Mouse (Mus musculus): ENCODE data around the gene Fxyd6.

Gene Fxyd6

GRCm38 (mm10) chr9:45412287-45412686, 42.3 kb downstream of the Fxyd6 start:
- DNase-seq (ENCODE audit: low read depth): peak; percentile 75

DNA sequence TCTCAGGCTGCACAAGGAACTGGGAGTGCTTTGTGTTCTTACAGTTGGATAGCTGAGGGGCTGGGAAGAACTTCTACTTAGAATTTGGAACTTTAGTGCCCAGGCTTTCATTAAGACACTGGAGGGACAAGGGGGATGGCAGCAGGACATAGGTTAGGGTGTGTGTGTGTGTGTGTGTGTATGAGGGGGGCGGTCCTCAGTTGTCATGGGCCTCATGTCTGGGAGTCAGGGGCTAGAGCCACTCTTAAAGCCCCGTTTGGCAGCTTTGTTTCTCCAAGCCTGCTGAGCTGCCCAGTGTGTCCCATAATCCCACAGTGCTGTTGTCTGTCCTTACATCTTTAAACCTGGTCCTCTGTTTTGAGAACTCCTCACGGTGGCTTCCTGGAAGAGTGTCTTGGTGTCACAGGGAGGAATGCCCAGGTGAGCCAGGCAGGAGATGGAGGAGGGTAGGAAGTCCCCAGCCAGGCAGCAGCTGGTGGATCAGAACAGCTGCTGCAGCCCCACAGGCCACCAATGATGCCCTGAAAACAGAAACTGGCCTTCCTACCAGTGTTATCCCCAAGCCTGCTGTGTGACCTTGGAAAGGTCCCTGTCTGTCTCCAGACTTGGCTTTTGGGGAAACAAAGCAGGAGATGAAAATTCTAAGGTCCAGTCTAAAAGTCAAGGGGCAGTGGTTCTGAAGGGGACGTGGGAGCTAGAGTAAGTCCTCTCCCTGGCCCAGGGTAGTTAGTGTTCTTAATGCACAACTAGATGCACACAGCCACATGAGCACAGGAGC, 42.9 kb downstream of the Fxyd6 start:
- DNase-seq (ENCODE audit: low read depth): no peak

DNA sequence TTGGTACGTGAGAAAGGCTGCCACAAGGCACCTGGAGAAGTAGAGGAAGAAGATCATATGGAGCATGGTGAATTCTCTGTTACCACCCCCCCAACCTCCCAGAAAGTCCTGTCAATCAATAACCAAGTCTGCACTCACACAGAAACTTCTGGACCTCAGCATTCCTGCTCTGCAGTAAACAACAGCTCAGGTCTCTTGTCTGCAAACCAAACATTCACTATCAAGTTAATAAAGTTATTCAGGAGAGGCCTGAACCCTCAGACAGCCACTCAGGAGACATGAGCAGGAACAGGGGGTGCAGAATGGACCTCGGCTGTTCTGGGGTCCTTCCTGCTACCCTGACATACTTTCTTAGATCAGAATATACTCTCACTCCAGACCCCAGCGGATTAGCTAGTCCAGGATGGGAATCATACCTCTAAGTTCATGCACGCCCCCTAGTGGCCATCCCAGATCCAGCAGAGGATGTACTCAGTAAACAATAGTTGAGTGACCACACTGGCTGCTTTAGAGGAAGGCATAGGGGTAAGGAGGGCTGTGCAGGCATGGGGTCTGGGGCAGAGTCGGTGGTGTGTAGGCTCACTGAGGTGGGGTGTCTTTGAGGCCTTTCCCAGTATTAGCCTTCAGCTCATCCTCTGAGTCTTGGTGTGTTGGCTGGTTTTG, 43.6 kb downstream of the Fxyd6 start:
- peak; percentile 35 for DNase-seq (ENCODE audit: low read depth)

DNA sequence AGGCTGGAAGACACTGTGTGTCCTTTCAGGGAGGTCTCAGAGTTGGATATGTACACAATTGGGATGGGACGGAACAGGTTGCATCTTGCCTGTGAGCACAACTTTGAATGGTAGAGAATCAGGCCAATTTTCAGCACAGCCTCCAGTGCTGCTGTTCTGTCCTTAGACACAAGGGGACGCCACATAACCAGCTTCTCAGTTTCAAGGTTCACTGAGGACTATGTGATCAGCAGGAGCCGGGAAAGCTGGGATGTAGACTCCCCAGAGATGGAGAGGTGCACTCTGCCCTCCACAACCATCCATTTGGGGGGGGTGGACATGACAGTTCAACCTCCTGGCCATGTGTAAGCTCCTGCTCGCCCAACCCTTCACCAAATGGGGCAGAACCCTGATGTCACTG, 45.9 kb downstream of the Fxyd6 start:
- DNase-seq (ENCODE audit: low read depth): peak; percentile 29

- peak; percentile 68 for DNase-seq (ENCODE audit: low read depth)
Measured at GRCm38 (mm10) chr9:45417245-45417644, 47.3 kb downstream of the Fxyd6 start.

DNA sequence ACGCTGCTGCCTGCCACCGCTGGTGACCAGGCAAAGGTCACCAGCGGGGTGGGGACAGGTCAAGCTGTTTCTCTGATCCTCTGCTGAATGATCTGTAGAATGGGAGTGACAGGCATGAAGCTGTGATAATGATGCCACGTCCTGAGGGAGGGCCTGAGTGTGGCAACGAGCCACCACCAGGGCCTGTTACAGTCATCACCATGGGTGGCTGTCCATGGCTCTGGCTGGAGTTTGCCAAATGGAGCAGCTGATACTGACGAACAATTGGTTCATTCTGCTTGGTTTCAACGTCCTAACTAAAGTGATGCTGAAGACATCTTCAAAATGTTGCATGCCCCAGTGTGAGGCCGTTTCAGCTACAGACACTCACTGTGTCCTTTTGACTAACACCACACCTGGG, 48.3 kb downstream of the Fxyd6 start:
- DNase-seq (ENCODE audit: low read depth): no peak

GRCm38 (mm10) chr9:45421209-45421608, 51.2 kb downstream of the Fxyd6 start:
- DNase-seq (ENCODE audit: low read depth): peak; percentile 23

- DNase-seq (ENCODE audit: low read depth): no peak
Measured at GRCm38 (mm10) chr9:45422761-45423298, 52.8 kb downstream of the Fxyd6 start.

DNA sequence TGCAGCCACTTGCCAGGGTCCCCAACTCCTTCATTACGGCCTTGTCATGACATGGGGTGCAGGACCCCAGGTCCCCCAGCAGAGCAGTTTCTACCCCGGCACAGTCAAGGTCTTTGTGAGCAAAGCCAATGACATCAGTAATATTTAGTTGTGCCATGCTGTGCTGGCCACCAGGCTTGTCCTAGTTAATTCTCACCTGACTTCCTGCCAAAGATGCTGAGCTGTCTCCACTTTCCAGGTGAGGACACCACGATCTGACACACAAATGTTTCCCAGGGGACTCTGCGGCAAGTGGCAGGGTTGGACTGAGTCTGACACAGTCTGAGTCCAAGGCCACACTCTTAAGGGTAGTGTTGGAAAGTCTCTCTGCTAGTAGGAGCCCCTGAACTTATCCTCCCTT, 56.5 kb downstream of the Fxyd6 start, which contains the start of gene Dscaml1:
TSS of gene Dscaml1 (plus strand) at position 173 of the 400 bp plus-strand sequence.
- DNase-seq (ENCODE audit: low read depth): no peak

DNA sequence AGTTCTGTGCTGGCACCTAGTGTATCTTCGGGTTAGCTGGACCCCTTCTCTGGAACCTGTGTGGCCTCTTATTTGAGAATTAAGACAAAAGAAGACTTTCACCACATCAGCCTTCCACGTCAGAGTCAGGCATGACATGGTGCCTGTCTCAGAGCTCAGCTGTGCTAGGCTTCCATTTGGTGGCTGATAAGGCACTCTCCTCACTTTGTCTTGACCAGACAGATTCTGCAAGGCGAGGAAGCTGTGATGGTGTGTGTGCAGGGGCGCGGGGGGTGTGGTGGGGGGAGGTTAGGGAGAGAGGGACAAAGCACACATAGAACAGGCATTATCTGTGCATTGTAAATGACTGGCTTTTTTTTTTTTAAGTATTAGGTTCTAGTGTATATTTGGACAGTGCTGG, 59.4 kb downstream of the Fxyd6 start:
- no peak for DNase-seq (ENCODE audit: low read depth)

DNA sequence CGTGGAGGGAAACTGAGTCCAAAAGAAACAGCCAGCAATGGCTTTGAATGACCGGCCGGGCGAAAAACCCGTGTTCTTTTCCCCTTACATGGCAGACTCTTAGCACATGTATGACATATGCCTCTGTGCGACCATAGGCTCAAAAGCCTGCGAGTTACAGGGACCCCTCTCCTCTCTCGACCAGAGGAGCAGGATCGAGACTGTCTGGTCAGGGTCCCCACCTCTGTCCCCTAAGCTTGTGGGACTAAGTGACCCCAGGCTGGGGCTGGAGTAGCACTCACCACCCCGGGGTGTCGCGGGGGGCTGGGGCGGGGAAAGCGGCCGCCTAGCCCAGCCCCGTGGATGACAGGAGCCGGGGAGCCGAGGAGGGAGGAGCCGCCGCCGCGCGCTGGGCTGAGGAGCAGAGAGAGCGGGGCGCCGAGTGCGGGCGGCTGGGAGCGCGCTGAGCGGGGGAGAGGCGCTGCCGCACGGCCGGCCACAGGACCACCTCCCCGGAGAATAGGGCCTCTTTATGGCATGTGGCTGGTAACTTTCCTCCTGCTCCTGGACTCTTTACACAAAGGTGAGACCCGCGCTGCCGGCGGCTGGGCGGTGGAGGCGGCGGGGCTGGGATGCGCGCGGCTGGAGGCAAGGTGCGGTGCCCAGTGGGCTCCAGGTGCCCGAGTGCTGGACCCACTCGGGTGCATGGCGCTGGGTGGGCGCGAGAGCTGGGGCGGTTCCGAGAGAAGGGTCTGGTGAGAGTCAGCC, 60.1 kb downstream of the Fxyd6 start:
- no peak for DNase-seq (ENCODE audit: low read depth)

DNA sequence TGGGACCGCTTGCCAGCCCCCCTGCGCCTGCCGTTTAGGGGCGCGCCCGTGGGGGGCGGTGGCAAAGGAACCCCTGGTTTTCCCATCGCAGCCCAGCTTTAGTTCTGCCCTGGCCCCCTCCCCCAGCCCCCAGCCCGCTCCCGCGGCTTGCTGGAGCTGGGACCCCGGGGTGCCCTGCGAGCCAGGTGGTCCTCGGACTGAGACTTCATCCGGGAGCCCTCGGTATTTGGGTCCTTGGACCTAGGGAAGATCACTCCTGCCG, 60.6 kb downstream of the Fxyd6 start:
- no peak for DNase-seq (ENCODE audit: low read depth)

DNA sequence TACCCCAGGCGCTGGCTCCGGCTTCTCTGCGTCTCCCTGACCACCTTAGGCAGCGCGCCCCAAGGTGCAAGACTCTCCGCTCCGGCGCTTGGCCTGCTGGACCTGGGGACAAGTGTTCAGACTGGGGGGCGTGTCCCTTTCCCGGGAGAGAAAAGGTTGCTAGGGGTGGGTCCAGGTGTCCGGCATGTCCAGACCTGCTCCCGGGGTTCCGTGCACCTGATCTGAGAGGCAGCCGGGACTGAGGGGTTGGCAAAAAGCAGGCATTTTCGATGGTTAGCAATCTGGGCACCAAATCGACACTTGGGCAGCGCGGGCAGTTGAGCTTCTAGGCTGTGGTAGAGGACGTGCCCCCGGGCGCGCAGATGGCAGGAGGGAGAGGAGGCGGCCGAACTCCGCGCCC, 61.2 kb downstream of the Fxyd6 start:
- no peak for DNase-seq (ENCODE audit: low read depth)

GRCm38 (mm10) chr9:45432639-45433038, 62.7 kb downstream of the Fxyd6 start:
- DNase-seq (ENCODE audit: low read depth): no peak

- DNase-seq (ENCODE audit: low read depth): no peak
Measured at GRCm38 (mm10) chr9:45433119-45433518, 63.1 kb downstream of the Fxyd6 start.

- no peak for DNase-seq (ENCODE audit: low read depth)
Measured at GRCm38 (mm10) chr9:45434171-45434570, 64.2 kb downstream of the Fxyd6 start.

GRCm38 (mm10) chr9:45439025-45439424, 69.0 kb downstream of the Fxyd6 start:
- no peak for DNase-seq (ENCODE audit: low read depth)

- DNase-seq (ENCODE audit: low read depth): peak; percentile 15
Measured at GRCm38 (mm10) chr9:45440083-45440784, 70.2 kb downstream of the Fxyd6 start.

DNA sequence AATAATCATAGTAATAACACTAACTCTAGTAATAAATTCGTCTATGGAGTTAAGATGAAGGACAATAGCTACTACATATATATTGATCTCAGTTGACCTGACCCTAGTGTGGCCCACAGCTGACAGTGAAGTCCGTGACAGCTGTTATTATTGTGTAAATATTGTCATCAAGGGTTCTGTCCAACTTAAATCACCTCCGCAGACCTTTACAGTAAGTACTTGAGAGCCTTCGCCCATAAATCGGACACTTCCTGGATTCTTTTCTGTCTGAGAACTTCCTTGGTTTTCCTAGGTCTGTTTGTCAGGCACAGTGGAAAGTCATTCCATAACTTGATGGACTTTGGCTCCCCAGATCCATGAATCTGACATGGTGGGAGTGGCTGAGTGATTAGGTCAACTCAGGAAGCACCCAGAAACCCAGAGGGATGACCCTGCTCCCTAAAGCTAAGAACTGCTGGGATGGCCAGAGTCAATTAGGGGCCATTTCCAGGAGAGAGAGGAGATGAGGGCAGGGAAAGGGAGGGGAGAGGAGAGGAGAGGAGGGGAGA, 74.3 kb downstream of the Fxyd6 start:
- DNase-seq (ENCODE audit: low read depth): no peak

All from 416B (cell line).